Mouse (Mus musculus) stomach, postnatal 0 days (tissue): Measurements from ENCODE around the gene Cfap46. TPM values are rescaled to one million over a fixed set of nuclear protein-coding genes. Genes with fewer than 3 reads are reported as not detected.
A peak's percentile ranks its signal among the peaks of the same experiment; 100 is the strongest.

Source experiments
- ATAC-seq: fragments of 200-750 bp; cut with Nextera tagmentation; 2 replicates; pipeline ENCODE4 v1.8.0; 2017; ENCODE audit not compliant: low FRiP score, low TSS enrichment
- DNase-seq: peaks from one replicate; pipeline ENCODE4 v3.0.0-alpha.2; 2016; ENCODE audit warnings: low spot score
- H3K27ac ChIP-seq: fragments of 300-500 bp; sonication (generic); replicated peaks from 2 replicates; pipeline ENCODE4 v1.5.1; 2014; ENCODE audit warnings: mild to moderate bottlenecking, control low read depth
- H3K27me3 ChIP-seq: fragments of 300-500 bp; sonication (generic); 2 replicates; pipeline ENCODE4 v1.6.1; 2014; ENCODE audit warnings: low read length; ENCODE audit not compliant: control insufficient read depth, insufficient read depth
- H3K36me3 ChIP-seq: fragments of 300-500 bp; sonication (generic); 2 replicates; pipeline ENCODE4 v1.6.1; 2014; ENCODE audit warnings: low read length, mixed read lengths; ENCODE audit not compliant: control insufficient read depth, insufficient read depth
- H3K4me1 ChIP-seq: fragments of 300-500 bp; sonication (generic); replicated peaks from 2 replicates; pipeline ENCODE4 v1.6.1; 2014; ENCODE audit warnings: antibody characterized with exemption; ENCODE audit not compliant: control insufficient read depth, insufficient read depth
- H3K4me2 ChIP-seq: fragments of 300-500 bp; sonication (generic); replicated peaks from 2 replicates; pipeline ENCODE4 v1.6.1; 2014; ENCODE audit warnings: low read depth, mild to moderate bottlenecking, control low read depth, moderate library complexity
- H3K4me3 ChIP-seq: fragments of 300-500 bp; sonication (generic); 2 replicates; pipeline ENCODE4 v1.5.1; 2014; ENCODE audit warnings: low read depth, low read length, control low read depth
- H3K9ac ChIP-seq: fragments of 300-500 bp; sonication (generic); 2 replicates; pipeline ENCODE4 v1.6.1; 2014; ENCODE audit warnings: mild to moderate bottlenecking, low read length, control low read depth, mixed read lengths
- H3K9me3 ChIP-seq: fragments of 300-500 bp; sonication (generic); 2 replicates; pipeline ENCODE4 v1.6.1; 2016; ENCODE audit warnings: low read length; ENCODE audit not compliant: control insufficient read depth
- CTCF ChIP-seq: IDR thresholded peaks from 2 replicates; pipeline ENCODE4 v1.5.1; 2016; ENCODE audit warnings: antibody characterized with exemption, low read depth, mild to moderate bottlenecking, moderate library complexity
- EP300 ChIP-seq: optimal IDR thresholded peaks from 2 replicates; pipeline ENCODE3; 2016; ENCODE audit warnings: antibody characterized with exemption
- WGBS: fragments of 180-500 bp; shearing (Covaris S2); extraction: QIAGEN DNeasy Blood & Tissue Kit; methylation state at CpG from one replicate; pipeline ENCODE4 v1.1.7; 2014; 5-methylcytosine and 5-hydroxymethylcytosine counted together
- polyA plus RNA-seq: library from polyadenylated mRNA; unstranded; fragments of >200 nt; fragmentation: Nextera tagmentation; extraction: Ambion mirVana; gene quantifications from 2 replicates; pipeline ENCODE4 v1.2.1, GENCODE M21; 2015

The Cfap46 gene
- polyA plus RNA-seq, 1 experiment from 2014 or later, result 0.08 TPM

GRCm38 (mm10) chr7:139566533-139566932 lies 117.1 kb downstream of the Cfap46 start:
- H3K27ac ChIP-seq, result no peak overlapping the region
- peaks cover 14% of the 10 kb centered on the region for H3K36me3 ChIP-seq
- no peaks in the 10 kb centered on the region for H3K9me3 ChIP-seq
- 59% methylated on average over 8 of the region's 8 CpGs for WGBS
- H3K4me1 ChIP-seq, result no peaks in the 10 kb centered on the region
- TF ChIP-seq EP300, result no peak
- TF ChIP-seq CTCF, result no peak
- DNase-seq (no peak), ATAC-seq (peak; percentile 34; the same call in 1 of the 2 replicates)
- no peaks in the 10 kb centered on the region; the same call in 1 of the 2 replicates for H3K27me3 ChIP-seq
- H3K4me2 ChIP-seq, result no peak overlapping the region
- no peak overlapping the region for H3K4me3 ChIP-seq
- no peak overlapping the region for H3K9ac ChIP-seq

- Histone ChIP-seq H3K27me3 (no peaks in the 10 kb centered on the region; the same call in 1 of the 2 replicates), H3K4me2 (no peak overlapping the region), H3K4me1 (no peaks in the 10 kb centered on the region), H3K4me3 (no peak overlapping the region), H3K27ac (no peak overlapping the region), H3K9ac (no peak overlapping the region), H3K9me3 (no peaks in the 10 kb centered on the region), H3K36me3 (peaks cover 14% of the 10 kb centered on the region)
- DNase-seq (no peak), ATAC-seq (no peak)
- WGBS, result 72% methylated on average over 6 of the region's 6 CpGs
- TF ChIP-seq EP300 (no peak), CTCF (no peak)
These were observed 117.6 kb downstream of the Cfap46 start for GRCm38 (mm10) chr7:139565998-139566397.

- H3K9ac ChIP-seq, result no peak overlapping the region
- no peak for ATAC-seq
- no peaks in the 10 kb centered on the region for H3K4me1 ChIP-seq
- H3K4me3 ChIP-seq, result no peak overlapping the region
- peaks cover 17% of the 10 kb centered on the region for H3K36me3 ChIP-seq
- WGBS, result 84% methylated on average over 2 of the region's 2 CpGs
- DNase-seq, result no peak
- no peak for TF ChIP-seq EP300
- no peak for TF ChIP-seq CTCF
- no peaks in the 10 kb centered on the region; the same call in 1 of the 2 replicates for H3K27me3 ChIP-seq
- no peaks in the 10 kb centered on the region for H3K9me3 ChIP-seq
- no peak overlapping the region for H3K4me2 ChIP-seq
- H3K27ac ChIP-seq, result no peak overlapping the region
These were observed 119.5 kb downstream of the Cfap46 start for GRCm38 (mm10) chr7:139564161-139564560.

- peaks cover 22% of the 10 kb centered on the region for H3K36me3 ChIP-seq
- no peak overlapping the region for H3K4me3 ChIP-seq
- TF ChIP-seq CTCF (no peak), EP300 (no peak)
- WGBS, result 73% methylated on average over 4 of the region's 4 CpGs
- no peak overlapping the region for H3K4me2 ChIP-seq
- no peak overlapping the region for H3K27ac ChIP-seq
- H3K4me1 ChIP-seq, result no peaks in the 10 kb centered on the region
- no peaks in the 10 kb centered on the region for H3K9me3 ChIP-seq
- H3K9ac ChIP-seq, result no peak overlapping the region
- ATAC-seq (no peak), DNase-seq (no peak)
- no peaks in the 10 kb centered on the region; the same call in 1 of the 2 replicates for H3K27me3 ChIP-seq
These were observed 120.2 kb downstream of the Cfap46 start for GRCm38 (mm10) chr7:139563425-139563824.

- WGBS, result 91% methylated on average over 10 of the region's 10 CpGs
These were observed 124.0 kb downstream of the Cfap46 start for GRCm38 (mm10) chr7:139559659-139560058.

GRCm38 (mm10) chr7:139556746-139557526 lies 126.7 kb downstream of the Cfap46 start:
- Histone ChIP-seq H3K27ac (no peak overlapping the region), H3K9ac (no peak overlapping the region), H3K27me3 (no peaks in the 10 kb centered on the region), H3K4me2 (no peak overlapping the region), H3K9me3 (no peaks in the 10 kb centered on the region), H3K4me3 (no peak overlapping the region), H3K4me1 (no peaks in the 10 kb centered on the region), H3K36me3 (peaks cover 11% of the 10 kb centered on the region; the same call in 1 of the 2 replicates)
- no peak for ATAC-seq
- 66% methylated on average over 10 of the region's 10 CpGs for WGBS
- TF ChIP-seq CTCF (no peak), EP300 (no peak)
- DNase-seq, result no peak

More at GRCm38 (mm10) chr7:139559659-139560058, 124.0 kb downstream of the Cfap46 start:
- no peak overlapping the region for H3K27ac ChIP-seq
- no peak overlapping the region for H3K4me3 ChIP-seq
- peaks cover 15% of the 10 kb centered on the region; the same call in 1 of the 2 replicates for H3K36me3 ChIP-seq
- no peaks in the 10 kb centered on the region for H3K27me3 ChIP-seq
- no peaks in the 10 kb centered on the region for H3K4me1 ChIP-seq
- TF ChIP-seq CTCF (no peak), EP300 (no peak)
- DNase-seq (no peak), ATAC-seq (no peak)
- H3K4me2 ChIP-seq, result no peak overlapping the region
- no peaks in the 10 kb centered on the region for H3K9me3 ChIP-seq
- H3K9ac ChIP-seq, result no peak overlapping the region
